Mouse (Mus musculus) kidney, adult 2 months (tissue): ENCODE measurements at regions not wholly inside any gene's neighbourhood (a gene's known extent, or its start where the extent isn't known, plus 50 kb on each side); places are given as distances from the start of the nearest gene placed in this dataset.

Experiments
- CTCF ChIP-seq: fragments of 200-500 bp; conservative IDR thresholded peaks from 2 replicates; pipeline ENCODE4 v1.5.1; 2011; ENCODE audit warnings: low read depth, mild to moderate bottlenecking, control low read depth, low read length, moderate library complexity, mixed read lengths; ENCODE audit not compliant: insufficient read depth, insufficient read length
- POLR2A ChIP-seq: fragments of 200-500 bp; IDR thresholded peaks from one replicate; pipeline ENCODE4 v1.6.1; 2011; ENCODE audit warnings: low read depth, low read length, control low read depth

DNA sequence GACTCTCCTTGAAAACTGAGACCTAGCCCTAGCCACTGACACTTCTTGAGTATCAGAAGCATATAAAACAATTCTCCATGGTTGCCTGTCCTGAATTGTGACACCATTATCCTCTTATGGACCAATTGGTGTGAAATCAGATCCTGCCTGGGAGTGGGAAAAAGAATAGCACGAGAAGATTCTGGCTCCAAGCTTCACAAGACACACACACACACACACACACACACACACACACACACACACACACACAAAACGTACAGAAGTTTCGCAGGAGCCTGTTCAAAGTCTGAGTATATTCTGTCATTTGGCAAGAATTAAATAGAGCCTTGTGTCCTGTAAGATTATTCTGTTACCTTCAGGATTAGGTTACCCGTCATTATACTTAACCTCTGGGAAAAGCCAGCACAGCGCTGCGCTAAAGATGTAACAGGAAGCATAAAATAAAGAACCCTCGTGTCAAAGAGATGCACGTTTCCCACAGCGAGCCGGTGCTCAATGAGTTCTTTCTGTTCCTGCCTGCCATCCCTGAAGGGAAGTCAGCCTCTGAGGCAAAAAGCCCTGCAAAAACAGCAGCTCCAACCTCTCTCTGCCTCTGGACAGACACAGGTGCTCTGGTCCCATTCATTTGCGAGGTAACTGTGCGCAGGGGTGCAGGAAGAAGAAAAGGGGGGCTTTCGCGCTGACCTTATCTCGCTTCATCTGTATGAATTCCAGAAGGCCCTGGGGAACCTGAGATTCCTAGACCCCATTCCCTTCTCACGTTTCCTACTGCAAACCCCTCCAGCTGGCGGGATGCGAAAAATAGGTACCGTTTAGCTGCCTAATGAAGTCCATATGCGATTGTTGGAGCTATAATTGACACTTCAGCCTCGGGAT is 178.4 kb upstream of the Elac2 start:
- TF ChIP-seq POLR2A = no peak
- TF ChIP-seq CTCF = no peak
